Mouse (Mus musculus) mesoderm, embryonic 11.5 days (tissue): ENCODE measurements at regions not wholly inside any gene's neighbourhood (a gene's known extent, or its start where the extent isn't known, plus 50 kb on each side); places are given as distances from the start of the nearest gene placed in this dataset.

Experiments
- DNase-seq: peaks from one replicate; pipeline ENCODE4 v3.0.0-alpha.2; 2012; ENCODE audit warnings: low read depth, low spot score

DNA sequence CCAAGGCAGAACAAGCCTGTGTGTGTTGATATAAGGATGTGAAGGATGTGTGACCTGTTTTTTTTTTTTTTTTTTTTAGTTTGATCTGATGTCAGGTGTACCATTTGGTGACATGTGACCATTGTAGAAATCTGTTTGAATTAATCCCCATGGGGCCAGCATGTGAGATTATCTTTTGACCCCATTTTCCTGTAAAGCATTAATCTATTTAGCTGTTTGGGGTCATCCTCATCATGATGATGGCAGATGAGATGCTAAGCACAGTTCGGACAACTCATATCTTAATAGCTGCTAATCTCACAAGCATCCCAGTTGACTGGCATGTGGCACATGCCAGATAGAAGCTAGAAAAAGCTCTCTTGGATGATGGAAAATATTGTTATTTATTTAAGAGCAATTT lies 434.0 kb upstream of the Adgrl2 start:
- DNase-seq = no peak

DNA sequence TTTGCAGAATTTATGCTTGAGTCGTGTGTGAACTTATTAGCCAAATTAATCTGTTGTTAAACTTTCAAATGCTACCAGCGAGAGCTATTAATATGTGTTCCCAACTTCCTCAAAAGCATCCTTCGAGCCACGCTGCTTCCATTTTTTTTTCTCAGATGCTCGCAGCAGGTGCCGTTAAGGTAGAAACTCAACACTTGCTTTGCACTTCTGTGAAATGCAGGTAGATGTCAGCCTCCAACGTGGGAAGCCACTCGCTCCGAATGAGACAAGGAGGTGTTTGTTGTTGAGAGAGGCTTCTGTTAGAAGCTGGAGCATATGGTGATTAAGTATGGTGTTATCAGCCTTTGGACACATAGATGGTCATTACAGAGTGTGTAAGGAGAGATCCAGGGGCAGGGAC lies 433.1 kb upstream of the Adgrl2 start:
- DNase-seq = no peak

DNA sequence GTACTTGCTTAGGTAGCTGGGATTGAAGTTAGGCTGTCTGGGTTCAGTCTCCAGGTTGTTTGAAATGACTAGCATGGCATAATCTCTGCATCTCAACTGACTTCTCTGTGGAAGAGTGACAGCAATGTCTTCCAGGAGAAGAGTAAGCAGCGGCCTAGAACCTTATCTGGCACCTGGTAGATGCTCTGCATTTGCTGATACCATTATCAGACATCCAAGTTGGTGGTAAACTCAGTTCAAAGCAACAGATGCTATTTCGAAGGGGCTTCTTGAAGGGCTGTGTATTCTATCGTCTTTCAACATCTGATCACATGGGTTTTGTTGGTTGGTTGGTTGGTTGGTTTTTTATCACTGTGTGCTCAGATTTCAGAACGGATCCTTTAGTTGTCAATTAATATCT lies 424.7 kb upstream of the Adgrl2 start:
- DNase-seq = no peak

DNA sequence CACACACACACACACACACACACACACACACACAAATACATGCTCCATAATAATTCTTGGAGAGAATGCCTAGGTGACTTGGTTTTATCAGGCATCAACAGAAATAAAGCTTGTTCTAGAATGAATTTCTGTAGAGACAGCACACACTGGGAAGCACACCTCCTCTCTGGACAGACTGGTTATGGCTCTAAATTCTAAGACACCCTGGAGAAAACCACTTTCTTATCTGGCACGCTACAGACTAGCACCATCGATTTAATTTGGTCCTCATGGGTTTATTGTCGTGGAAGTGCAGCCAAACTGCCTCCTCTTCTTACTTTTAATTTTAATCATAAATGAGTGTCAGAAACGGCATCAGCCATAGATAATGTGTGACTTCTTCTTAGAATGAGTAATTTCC lies 422.8 kb upstream of the Adgrl2 start:
- no peak for DNase-seq

DNA sequence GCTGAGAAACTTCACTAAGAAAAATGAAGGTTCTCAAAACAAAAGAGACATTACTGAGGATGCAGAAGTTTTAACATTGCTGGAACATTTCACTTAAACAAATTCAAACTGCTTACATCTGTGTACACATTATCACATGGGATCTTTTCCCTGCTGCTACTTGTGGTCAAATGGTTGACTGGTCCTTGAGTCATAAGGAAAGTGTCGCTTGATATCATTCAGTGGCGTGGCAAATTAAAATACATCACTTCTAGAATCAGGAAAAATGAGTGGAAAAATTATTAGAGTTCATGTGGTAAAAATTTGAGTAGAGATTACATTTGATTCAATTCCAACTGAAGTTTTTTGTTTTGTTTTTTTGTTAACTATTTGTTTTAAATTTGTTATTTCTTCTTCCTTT lies 420.2 kb upstream of the Adgrl2 start:
- DNase-seq = no peak

GRCm38 (mm10) chr3:149408858-149409257 lies 418.5 kb upstream of the Adgrl2 start:
- DNase-seq = no peak

- no peak for DNase-seq
These were observed 415.5 kb upstream of the Adgrl2 start for GRCm38 (mm10) chr3:149405872-149406271.

DNA sequence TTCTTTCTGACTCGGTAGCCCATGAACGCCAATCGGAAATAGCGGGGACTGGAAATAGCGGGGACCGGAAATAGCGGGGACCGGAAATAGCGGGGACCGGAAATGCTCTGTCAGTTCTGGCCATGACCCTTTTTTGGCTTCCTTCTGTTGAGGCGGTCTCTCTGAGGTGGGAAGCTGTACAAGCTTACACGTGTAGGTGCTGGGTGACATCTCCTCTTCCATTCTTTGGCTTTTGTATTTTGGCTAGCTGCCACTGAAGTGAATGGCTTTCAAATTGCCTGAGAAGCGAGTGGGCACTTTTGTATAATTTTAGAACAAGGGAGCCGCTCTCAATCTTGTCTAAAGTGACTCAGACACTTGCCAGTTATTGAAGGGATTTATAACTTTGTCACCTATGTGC lies 414.3 kb upstream of the Adgrl2 start:
- no peak for DNase-seq

DNA sequence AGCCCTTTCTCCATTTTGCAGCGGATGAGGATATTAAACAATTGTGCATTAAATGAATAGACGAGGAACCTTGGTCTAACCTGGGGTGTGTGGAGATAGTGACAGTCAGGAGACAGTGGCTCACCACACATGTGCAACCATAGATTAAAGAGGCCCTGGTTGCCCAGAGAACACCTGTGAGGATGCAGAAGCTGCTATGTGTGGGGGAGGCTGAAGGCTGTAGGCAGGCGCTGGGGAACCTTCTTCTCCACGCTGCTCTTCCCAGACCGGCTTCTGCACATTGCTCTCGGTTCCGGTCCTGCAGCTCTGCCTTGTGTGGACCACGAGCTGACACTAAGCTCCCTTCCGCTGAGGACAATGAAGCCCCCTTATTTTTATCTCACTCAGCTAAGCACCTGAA lies 412.1 kb upstream of the Adgrl2 start:
- DNase-seq = no peak

GRCm38 (mm10) chr3:149395082-149395481 lies 404.7 kb upstream of the Adgrl2 start:
- DNase-seq = no peak

DNA sequence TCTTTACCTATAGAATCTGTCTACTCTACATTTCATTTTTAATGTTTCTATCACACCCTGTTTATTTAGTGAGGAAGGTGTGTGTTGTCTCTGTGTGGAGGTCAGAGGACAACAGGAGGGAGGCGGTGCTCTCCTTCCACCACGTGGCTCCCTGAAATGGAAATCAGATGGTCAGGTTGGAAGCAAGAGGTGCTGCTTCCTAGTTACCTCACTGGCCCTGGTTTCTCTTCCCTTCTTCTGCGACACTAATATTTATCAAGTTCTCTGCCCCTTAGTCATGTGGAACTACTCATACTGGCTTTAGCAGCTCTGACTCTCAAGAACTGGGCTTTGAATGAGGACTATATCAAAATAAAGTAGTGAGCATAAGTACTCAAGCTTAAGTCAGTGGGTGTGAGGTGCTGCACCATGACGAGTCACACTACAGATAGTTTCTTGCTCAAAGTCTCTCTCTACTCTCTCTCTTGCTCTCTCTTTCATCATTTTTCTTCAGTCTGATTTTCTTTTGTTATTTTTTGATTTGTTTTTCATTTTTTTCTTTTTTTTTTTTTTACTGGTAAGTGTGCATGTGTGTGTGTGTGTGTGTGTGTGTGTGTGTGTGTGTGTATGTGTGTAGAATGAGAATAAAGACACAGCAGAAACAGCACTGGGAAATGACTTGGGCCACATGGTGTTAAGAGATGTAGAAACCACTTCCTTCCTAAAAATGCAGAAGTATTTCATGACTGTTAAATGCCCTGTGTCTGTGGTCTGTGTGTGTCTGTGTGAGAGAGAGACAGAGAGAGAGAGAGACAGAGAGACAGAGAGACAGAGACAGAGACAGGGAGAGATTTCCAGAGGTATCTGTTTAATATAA lies 403.2 kb upstream of the Adgrl2 start:
- no peak for DNase-seq

DNA sequence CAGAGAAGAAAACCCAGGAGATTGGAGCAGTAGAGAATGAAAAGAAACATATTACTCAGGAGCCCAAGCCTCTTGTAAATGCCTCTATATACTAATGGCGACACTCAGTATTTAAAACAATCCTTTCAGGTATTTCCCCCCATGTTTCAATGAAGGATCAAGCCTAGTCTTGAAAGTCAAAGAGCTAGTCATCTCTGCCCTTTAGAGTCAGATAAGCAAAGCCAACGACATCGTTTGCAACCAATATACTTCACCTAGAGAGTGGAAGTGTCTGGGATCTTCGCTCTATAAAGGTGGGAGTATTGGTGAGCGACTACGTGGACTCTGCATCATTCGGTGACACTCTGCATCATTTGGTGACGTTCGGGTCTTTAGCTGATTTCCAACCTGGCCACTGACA lies 401.8 kb upstream of the Adgrl2 start:
- no peak for DNase-seq

DNA sequence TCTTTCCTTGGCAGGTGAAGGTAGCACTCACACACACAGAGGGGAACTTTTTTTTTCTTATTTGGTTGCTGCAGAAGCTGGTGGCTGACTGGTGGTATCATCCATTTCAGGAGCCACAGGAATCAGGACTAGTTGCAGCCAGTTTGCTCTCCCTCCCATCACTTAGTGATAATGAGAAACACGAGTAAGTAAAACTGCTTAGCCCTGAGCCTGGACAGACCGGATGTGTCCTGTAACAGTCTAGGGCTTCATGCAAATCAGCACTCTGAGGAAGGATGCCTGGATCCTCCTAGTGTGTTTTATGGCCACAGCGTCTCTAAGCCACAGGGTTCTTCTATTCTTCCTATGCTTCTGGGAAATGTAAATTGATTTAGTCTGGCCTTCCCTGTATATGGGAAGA lies 397.2 kb upstream of the Adgrl2 start:
- DNase-seq = no peak

DNA sequence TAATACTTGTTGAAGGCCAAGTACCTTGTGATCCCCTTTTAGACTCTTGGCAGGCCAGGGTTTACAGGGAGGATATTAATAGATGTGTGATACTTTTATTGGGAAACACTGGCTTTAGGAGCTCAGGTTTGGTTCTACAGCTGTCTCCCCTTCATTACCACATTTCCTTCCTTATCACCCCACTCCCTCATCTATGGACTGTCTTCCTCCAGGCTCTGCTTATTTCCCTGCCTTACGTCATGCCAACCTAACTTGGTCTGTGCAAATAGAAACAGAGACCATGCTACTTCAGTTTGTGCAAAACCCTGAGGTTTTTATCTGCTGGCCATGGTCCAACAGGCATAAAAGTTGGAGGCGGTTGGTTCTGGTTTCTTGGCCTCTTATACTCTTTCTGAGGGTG lies 395.7 kb upstream of the Adgrl2 start:
- DNase-seq = no peak

DNA sequence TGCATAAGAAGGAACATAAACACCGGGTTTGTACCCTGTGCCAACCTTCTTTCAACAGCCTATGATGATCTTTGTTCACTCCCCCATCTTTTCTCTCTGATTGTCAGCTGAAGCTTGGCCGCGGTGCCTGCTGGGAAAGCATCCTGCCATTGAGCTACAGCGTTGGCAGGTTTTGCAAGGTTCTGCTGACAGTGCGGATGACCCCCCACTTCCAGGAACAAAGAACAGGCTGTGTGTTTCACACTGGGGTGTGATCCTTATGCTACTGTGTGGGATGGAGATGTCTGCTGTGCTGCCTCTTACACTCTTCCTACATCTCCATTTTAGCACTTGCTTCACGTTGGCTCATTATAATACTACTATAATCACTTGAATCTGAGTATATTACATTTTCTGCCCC lies 395.0 kb upstream of the Adgrl2 start:
- no peak for DNase-seq

GRCm38 (mm10) chr3:149381559-149382245 lies 391.3 kb upstream of the Adgrl2 start:
- no peak for DNase-seq

DNA sequence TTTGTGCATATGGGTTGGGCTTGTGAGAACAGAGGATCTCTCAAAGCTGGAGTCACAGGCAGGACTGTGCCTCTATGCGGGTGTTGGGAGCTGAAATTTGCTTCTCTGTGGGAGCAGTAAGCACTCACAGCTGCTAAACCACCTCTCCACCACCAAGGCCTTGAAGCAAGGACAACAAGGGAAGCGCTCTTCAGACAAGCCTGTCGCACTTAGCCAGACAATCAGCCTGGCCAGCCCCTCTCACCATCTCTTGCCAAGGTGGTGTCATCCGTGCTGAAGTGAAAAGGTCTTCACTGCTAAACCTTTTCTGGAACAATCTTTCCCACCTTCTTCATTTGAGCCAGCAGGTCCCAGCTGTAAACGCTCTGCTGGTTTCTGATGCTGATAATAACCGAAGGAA lies 390.7 kb upstream of the Adgrl2 start:
- no peak for DNase-seq

DNA sequence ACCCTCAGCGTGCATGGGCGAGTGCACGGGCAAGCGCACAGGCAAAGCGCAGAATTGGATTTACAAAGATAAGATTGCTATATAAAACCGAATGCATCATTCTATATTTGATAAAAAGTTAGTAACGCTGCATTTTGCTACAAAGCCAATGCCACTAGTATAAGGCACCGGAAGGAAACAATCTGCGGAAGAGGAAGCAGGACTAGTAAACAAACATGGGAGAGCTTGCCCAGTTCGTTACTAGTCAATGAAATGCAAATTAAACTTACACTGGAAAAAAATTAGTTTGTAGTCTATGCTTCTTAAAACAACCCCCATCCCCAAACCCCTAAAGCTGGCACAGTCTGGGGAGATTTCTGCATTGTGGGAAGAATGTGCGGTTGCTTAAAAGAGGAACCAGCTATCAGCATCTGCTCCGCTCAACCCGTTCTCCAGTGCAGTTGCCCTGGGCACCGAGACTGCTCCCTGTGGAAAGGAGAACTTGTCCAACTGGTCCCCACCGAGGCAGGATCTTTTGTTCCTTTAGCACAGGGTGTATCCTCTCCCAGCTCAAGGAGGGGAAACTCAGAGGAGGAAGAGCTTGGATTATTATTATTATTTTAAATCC lies 389.6 kb upstream of the Adgrl2 start:
- no peak for DNase-seq

- DNase-seq = no peak
These were observed 389.0 kb upstream of the Adgrl2 start for GRCm38 (mm10) chr3:149379249-149379865.

GRCm38 (mm10) chr3:149371439-149371838 lies 381.1 kb upstream of the Adgrl2 start:
- DNase-seq = no peak

GRCm38 (mm10) chr3:149370517-149371227 lies 380.3 kb upstream of the Adgrl2 start:
- no peak for DNase-seq

DNA sequence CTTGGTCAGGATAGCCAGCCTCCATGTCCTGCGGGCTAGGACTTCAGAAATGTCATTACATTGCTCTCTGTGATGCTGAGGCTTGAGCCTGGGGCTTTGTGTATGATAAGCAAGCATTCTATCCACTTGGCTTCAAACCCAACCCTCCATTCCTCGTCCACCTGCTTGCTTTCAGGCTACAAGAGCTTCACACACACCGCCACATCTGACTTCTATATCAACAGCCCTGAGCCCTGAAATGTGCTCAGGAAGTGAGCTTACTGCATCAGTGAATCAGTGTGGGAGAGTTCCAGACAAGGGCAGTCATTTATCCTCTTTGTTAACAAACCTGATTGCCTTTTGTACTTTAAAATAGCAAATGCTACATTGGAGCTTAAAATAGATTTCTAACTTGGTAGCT lies 377.5 kb upstream of the Adgrl2 start:
- DNase-seq = no peak
